Mouse (Mus musculus): ENCODE measurements at regions not wholly inside any gene's neighbourhood (a gene's known extent, or its start where the extent isn't known, plus 50 kb on each side); places are given as distances from the start of the nearest gene placed in this dataset.

DNA sequence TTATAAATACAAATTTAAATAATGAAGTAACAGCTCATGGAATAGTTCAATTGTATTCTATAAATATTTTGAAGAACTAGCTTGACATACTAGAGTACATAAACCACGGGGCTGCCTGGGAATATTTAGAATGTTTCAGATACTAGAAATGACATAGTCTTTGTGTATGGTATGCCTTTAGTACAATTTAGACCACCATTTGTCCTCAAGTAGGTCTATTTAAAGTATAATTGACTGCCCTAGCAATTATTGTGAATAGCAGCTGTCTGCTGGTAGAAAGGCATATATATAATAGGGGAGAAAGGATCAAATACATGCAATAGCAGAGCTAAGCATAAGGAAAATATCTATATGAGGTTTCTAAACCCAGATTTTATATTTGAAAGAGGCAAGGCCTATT lies 550.6 kb upstream of the Itga1 start:
- TF ChIP-seq POLR2A (IDR thresholded peaks at IDR 0.05; ENCODE audit: borderline replicate concordance, extremely low read depth, low read depth, low read length) (no peak), CTCF (IDR thresholded peaks at IDR 0.05; ENCODE audit: insufficient read depth, low read length) (no peak)

All from lung, adult 2 months (tissue).